Comparison of ENCODE assay signal across 20 mouse cellular contexts in genomic region chr6:30272911-30273310, GRCm38 (mm10). TPM values are rescaled to one million over a fixed set of nuclear protein-coding genes. Genes with fewer than 3 reads are reported as not detected.
A peak's percentile ranks its signal among the peaks of the same experiment; 100 is the strongest.
DNase-seq lines count a peak whose midpoint lies in the region; ATAC-seq and TF ChIP-seq lines count a peak whose summit lies in the region.
"Had no signal": no experiment of that assay in that cellular context is flagged by ENCODE, and none has a peak within 500 bp of the region (broad histone marks: within the 10 kb centered on the region; RNA-seq: fewer than 3 reads in every experiment).

No protein-coding gene starts in this region.

- H3K4me3 ChIP-seq in forebrain, embryonic 12.5 days (replicated peaks), result no peak overlapping the region
- H3K4me3 ChIP-seq in forebrain, embryonic 14.5 days (ENCODE audit: low read depth, low read length), result no peak overlapping the region
- no peak overlapping the region for H3K4me3 ChIP-seq in heart, embryonic 16.5 days (ENCODE audit: low read length)
- peak overlapping the region; percentile 24 for H3K4me3 ChIP-seq in E14TG2a.4 (replicated peaks; ENCODE audit: low read length)
- H3K4me3 ChIP-seq in lung, postnatal 0 days (ENCODE audit: low read depth, low read length), result no peak overlapping the region
- H3K4me3 ChIP-seq: erythroblast, embryonic 14.5 days had no signal

- no peak overlapping the region for H3K9ac ChIP-seq in forebrain, embryonic 12.5 days
- H3K9ac ChIP-seq in forebrain, embryonic 14.5 days (ENCODE audit: low read length), result no peak overlapping the region
- H3K9ac ChIP-seq in heart, embryonic 16.5 days (ENCODE audit: low read length), result no peak overlapping the region
- no peak overlapping the region for H3K9ac ChIP-seq in lung, postnatal 0 days (replicated peaks; ENCODE audit: low read depth)

- 25% methylated on average over 3 of the region's 3 CpGs for WGBS in forebrain, embryonic 12.5 days
- WGBS in forebrain, embryonic 14.5 days, result 38% methylated on average over 3 of the region's 3 CpGs
- WGBS in heart, embryonic 16.5 days, result 32% methylated on average over 3 of the region's 3 CpGs
- 43% methylated on average over 3 of the region's 3 CpGs for WGBS in lung, postnatal 0 days

- TF ChIP-seq EP300 in lung, postnatal 0 days (IDR thresholded peaks at IDR 0.05), result no peak

- peaks cover 21% of the 10 kb centered on the region for H3K4me1 ChIP-seq in forebrain, embryonic 12.5 days
- H3K4me1 ChIP-seq in forebrain, embryonic 14.5 days (ENCODE audit: control insufficient read depth, insufficient read depth, low read length), result peaks cover 8% of the 10 kb centered on the region; the same call in 1 of the 2 replicates
- H3K4me1 ChIP-seq in heart, embryonic 16.5 days (ENCODE audit: control insufficient read depth, insufficient read depth, low read length), result peaks cover 36% of the 10 kb centered on the region
- peaks cover 77% of the 10 kb centered on the region for H3K4me1 ChIP-seq in E14TG2a.4 (replicated peaks; ENCODE audit: low read depth, low read length)
- H3K4me1 ChIP-seq in lung, postnatal 0 days (ENCODE audit: insufficient read depth, low read depth, low read length), result peaks cover 3% of the 10 kb centered on the region; the same call in 1 of the 2 replicates

- no peak for TF ChIP-seq CTCF in E14TG2a.4 (conservative IDR thresholded peaks at IDR 0.05; ENCODE audit: low read length)
- no peak for TF ChIP-seq CTCF in lung, postnatal 0 days (IDR thresholded peaks at IDR 0.05)

- intact Hi-C loops in heart, postnatal 14 days (cut with DNase I), result no loop called here

- peak overlapping the region; percentile 6; the same call in 1 of the 2 replicates for H3K4me2 ChIP-seq in forebrain, embryonic 12.5 days
- no peak overlapping the region for H3K4me2 ChIP-seq in forebrain, embryonic 14.5 days (ENCODE audit: low read length)
- no peak overlapping the region for H3K4me2 ChIP-seq in heart, embryonic 16.5 days (ENCODE audit: low read depth, low read length)
- no peak overlapping the region for H3K4me2 ChIP-seq in lung, postnatal 0 days (replicated peaks; ENCODE audit: low read depth, low read length)

- peaks cover 23% of the 10 kb centered on the region for H3K36me3 ChIP-seq in forebrain, embryonic 12.5 days (replicated peaks)
- H3K36me3 ChIP-seq in forebrain, embryonic 14.5 days (ENCODE audit: control insufficient read depth, insufficient read depth, low read length), result peaks cover 28% of the 10 kb centered on the region
- H3K36me3 ChIP-seq in heart, embryonic 16.5 days (ENCODE audit: control insufficient read depth, insufficient read depth), result peaks cover 14% of the 10 kb centered on the region
- H3K36me3 ChIP-seq in E14TG2a.4 (ENCODE audit: insufficient read depth, low read length), result peaks cover 19% of the 10 kb centered on the region
- peaks cover 12% of the 10 kb centered on the region for H3K36me3 ChIP-seq in lung, postnatal 0 days (ENCODE audit: insufficient read depth, low read length)

- 0 out of 2 replicates have a peak, but pooled peaks have one; percentile 33 for ATAC-seq in forebrain, embryonic 12.5 days (ENCODE audit: low FRiP score)
- no peak for ATAC-seq in forebrain, embryonic 14.5 days
- no peak for ATAC-seq in heart, embryonic 16.5 days (replicated peaks; ENCODE audit: extremely low read depth, insufficient read depth, low FRiP score)
- ATAC-seq in lung, postnatal 0 days, result no peak
- ATAC-seq: intestine, embryonic 16.5 days; midbrain, embryonic 16.5 days; Patski had no signal

- H3K9me3 ChIP-seq in forebrain, embryonic 12.5 days, result no peaks in the 10 kb centered on the region
- no peaks in the 10 kb centered on the region for H3K9me3 ChIP-seq in forebrain, embryonic 14.5 days (replicated peaks; ENCODE audit: control insufficient read depth, low read length)
- no peaks in the 10 kb centered on the region for H3K9me3 ChIP-seq in heart, embryonic 16.5 days (replicated peaks; ENCODE audit: control insufficient read depth, low read length)
- H3K9me3 ChIP-seq in E14TG2a.4 (ENCODE audit: low read length), result no peaks in the 10 kb centered on the region
- no peaks in the 10 kb centered on the region for H3K9me3 ChIP-seq in lung, postnatal 0 days (ENCODE audit: low read length)

- H3K27me3 ChIP-seq in forebrain, embryonic 12.5 days, result no peaks in the 10 kb centered on the region
- H3K27me3 ChIP-seq in forebrain, embryonic 14.5 days (replicated peaks; ENCODE audit: control insufficient read depth, insufficient read depth, low read length), result no peaks in the 10 kb centered on the region
- no peaks in the 10 kb centered on the region for H3K27me3 ChIP-seq in heart, embryonic 16.5 days (ENCODE audit: control insufficient read depth, insufficient read depth, low read length)
- H3K27me3 ChIP-seq in E14TG2a.4 (ENCODE audit: insufficient read depth, low read length), result no peaks in the 10 kb centered on the region
- no peaks in the 10 kb centered on the region for H3K27me3 ChIP-seq in lung, postnatal 0 days (replicated peaks; ENCODE audit: insufficient read depth, low read length)
- H3K27me3 ChIP-seq: CH12.LX, Patski had no signal

- peak overlapping the region; percentile 54; the same call in 1 of the 2 replicates for H3K27ac ChIP-seq in forebrain, embryonic 12.5 days
- H3K27ac ChIP-seq in forebrain, embryonic 14.5 days (ENCODE audit: low read depth, low read length), result no peak overlapping the region
- H3K27ac ChIP-seq in heart, embryonic 16.5 days (ENCODE audit: low read length), result peak overlapping the region; percentile 60
- no peak overlapping the region for H3K27ac ChIP-seq in lung, postnatal 0 days (ENCODE audit: low read length)

- DNase-seq in forebrain, embryonic 14.5 days (ENCODE audit: low spot score), result no peak
- no peak for DNase-seq in heart, postnatal 14 days
- DNase-seq in ZHBTc4 (ENCODE audit: low read depth, low spot score), result peak; percentile 73
- DNase-seq in frontal cortex, adult 2 months (ENCODE audit: extremely low spot score in 1 of 2, low spot score in 1 of 2), result no peak
- DNase-seq in lung, postnatal 0 days (ENCODE audit: low spot score), result no peak
- DNase-seq: cerebellum, adult 11 months; cerebellum, postnatal 36 days; gastrocnemius, postnatal 25 days; layer of hippocampus, postnatal 36 days; liver; lung, adult 18-20 months; lung, postnatal 4 days had no signal

RNA-seq across cellular contexts. Expression of gene Ube2h, which starts 31.4 kb away (rescaled TPM):
- 56.9 and 62.3 TPM in 2 replicates for polyA plus RNA-seq in forebrain, embryonic 12.5 days (2016; fragmentation: Nextera tagmentation; extraction: Ambion mirVana)
- 57.3 and 71.4 TPM in 2 replicates for polyA plus RNA-seq in forebrain, embryonic 14.5 days (2014; fragmentation: Nextera tagmentation; extraction: Ambion mirVana)
- 43.3 and 45.9 TPM in 2 replicates for polyA plus RNA-seq in heart, embryonic 16.5 days (2015; fragmentation: Nextera tagmentation; extraction: Ambion mirVana)
- total RNA-seq in heart, postnatal 14 days (2021), result 10 to 100 TPM; 82.5 to 86.3 TPM
- polyA plus RNA-seq in frontal cortex, adult 2 months (2012; rRNA removed), result 78.2 and 80.0 TPM in 2 replicates
- 34.5 and 40.3 TPM in 2 replicates for polyA plus RNA-seq in lung, postnatal 0 days (2015; fragmentation: Nextera tagmentation; extraction: Ambion mirVana)

Comparison
In these comparisons a context has a peak if more than half of its experiments do, and no peak if none do; other contexts are left out.
1. H3K27ac ChIP-seq: peak in forebrain, embryonic 12.5 days (single experiment) and heart, embryonic 16.5 days (single experiment); none in forebrain, embryonic 14.5 days (single experiment) and lung, postnatal 0 days (single experiment).